Mouse (Mus musculus): Measurements from ENCODE around the gene Fem1a. TPM values are rescaled to one million over a fixed set of nuclear protein-coding genes. Genes with fewer than 3 reads are reported as not detected.
A peak's percentile ranks its signal among the peaks of the same experiment; 100 is the strongest.

Fem1a gene
- polyA plus RNA-seq, 1 experiment from 2014 or later, result 21.8 TPM

- no peak overlapping the region for H3K4me2 ChIP-seq (replicated peaks)
- WGBS, result 84% methylated on average over 3 of the region's 3 CpGs
- no peak overlapping the region for H3K27ac ChIP-seq
- no peak overlapping the region for H3K9ac ChIP-seq
- no peaks in the 10 kb centered on the region for H3K27me3 ChIP-seq (ENCODE audit: control insufficient read depth, insufficient read depth, low read length)
- DNase-seq (ENCODE audit: low spot score), result no peak
- no peak overlapping the region for H3K4me3 ChIP-seq (replicated peaks; ENCODE audit: low read length)
- H3K9me3 ChIP-seq (ENCODE audit: control insufficient read depth, low read length), result no peaks in the 10 kb centered on the region
- peaks cover 66% of the 10 kb centered on the region for H3K36me3 ChIP-seq (replicated peaks; ENCODE audit: control insufficient read depth, insufficient read depth)
- ATAC-seq (ENCODE audit: low FRiP score), result no peak
- peaks cover 30% of the 10 kb centered on the region for H3K4me1 ChIP-seq (replicated peaks; ENCODE audit: control insufficient read depth, insufficient read depth, low read length)
These were observed 6.1 kb downstream of the Fem1a start for GRCm38 (mm10) chr17:56262645-56263094.

GRCm38 (mm10) chr17:56264020-56264419 is 7.4 kb downstream of the Fem1a start:
- Histone ChIP-seq H3K27ac (no peak overlapping the region), H3K9me3 (ENCODE audit: control insufficient read depth, low read length) (no peaks in the 10 kb centered on the region), H3K4me2 (replicated peaks) (no peak overlapping the region), H3K9ac (no peak overlapping the region), H3K36me3 (replicated peaks; ENCODE audit: control insufficient read depth, insufficient read depth) (peaks cover 53% of the 10 kb centered on the region), H3K4me1 (replicated peaks; ENCODE audit: control insufficient read depth, insufficient read depth, low read length) (peaks cover 17% of the 10 kb centered on the region), H3K4me3 (replicated peaks; ENCODE audit: low read length) (no peak overlapping the region), H3K27me3 (ENCODE audit: control insufficient read depth, insufficient read depth, low read length) (no peaks in the 10 kb centered on the region)
- DNase-seq (ENCODE audit: low spot score), result peak; percentile 82
- ATAC-seq (ENCODE audit: low FRiP score), result peak; percentile 74
- WGBS, result 17% methylated on average over 8 of the region's 8 CpGs

- Histone ChIP-seq H3K4me3 (replicated peaks; ENCODE audit: low read length) (no peak overlapping the region), H3K9ac (no peak overlapping the region), H3K36me3 (replicated peaks; ENCODE audit: control insufficient read depth, insufficient read depth) (peaks cover 43% of the 10 kb centered on the region), H3K27ac (no peak overlapping the region), H3K9me3 (ENCODE audit: control insufficient read depth, low read length) (no peaks in the 10 kb centered on the region), H3K27me3 (ENCODE audit: control insufficient read depth, insufficient read depth, low read length) (no peaks in the 10 kb centered on the region), H3K4me2 (replicated peaks) (no peak overlapping the region), H3K4me1 (replicated peaks; ENCODE audit: control insufficient read depth, insufficient read depth, low read length) (peaks cover 8% of the 10 kb centered on the region)
- DNase-seq (ENCODE audit: low spot score), result no peak
- ATAC-seq (ENCODE audit: low FRiP score), result no peak
- WGBS, result 93% methylated on average over 4 of the region's 4 CpGs
These were observed 8.4 kb downstream of the Fem1a start for GRCm38 (mm10) chr17:56265011-56265410.

- WGBS, result 93% methylated on average over 3 of the region's 3 CpGs
- Histone ChIP-seq H3K9me3 (ENCODE audit: control insufficient read depth, low read length) (no peaks in the 10 kb centered on the region), H3K9ac (no peak overlapping the region), H3K4me1 (replicated peaks; ENCODE audit: control insufficient read depth, insufficient read depth, low read length) (no peaks in the 10 kb centered on the region; the same call in none of the 2 replicates), H3K36me3 (replicated peaks; ENCODE audit: control insufficient read depth, insufficient read depth) (peaks cover 35% of the 10 kb centered on the region), H3K4me2 (replicated peaks) (no peak overlapping the region), H3K4me3 (replicated peaks; ENCODE audit: low read length) (no peak overlapping the region), H3K27me3 (ENCODE audit: control insufficient read depth, insufficient read depth, low read length) (no peaks in the 10 kb centered on the region), H3K27ac (no peak overlapping the region)
- DNase-seq (ENCODE audit: low spot score) (no peak), ATAC-seq (ENCODE audit: low FRiP score) (no peak)
These were observed 9.3 kb downstream of the Fem1a start for GRCm38 (mm10) chr17:56265869-56266268.

- WGBS, result 64% methylated on average over 3 of the region's 3 CpGs
- Histone ChIP-seq H3K4me2 (replicated peaks) (no peak overlapping the region), H3K27ac (no peak overlapping the region), H3K4me3 (replicated peaks; ENCODE audit: low read length) (no peak overlapping the region), H3K4me1 (replicated peaks; ENCODE audit: control insufficient read depth, insufficient read depth, low read length) (no peaks in the 10 kb centered on the region; the same call in none of the 2 replicates), H3K36me3 (replicated peaks; ENCODE audit: control insufficient read depth, insufficient read depth) (peaks cover 31% of the 10 kb centered on the region), H3K9me3 (ENCODE audit: control insufficient read depth, low read length) (no peaks in the 10 kb centered on the region), H3K9ac (no peak overlapping the region), H3K27me3 (ENCODE audit: control insufficient read depth, insufficient read depth, low read length) (no peaks in the 10 kb centered on the region)
- ATAC-seq (ENCODE audit: low FRiP score) (no peak), DNase-seq (ENCODE audit: low spot score) (no peak)
These were observed 9.7 kb downstream of the Fem1a start for GRCm38 (mm10) chr17:56266271-56266670.

GRCm38 (mm10) chr17:56269153-56269630 is 12.6 kb downstream of the Fem1a start:
- peak overlapping the region; percentile 29 for H3K4me3 ChIP-seq (replicated peaks; ENCODE audit: low read length)
- no peaks in the 10 kb centered on the region for H3K9me3 ChIP-seq (ENCODE audit: control insufficient read depth, low read length)
- peak overlapping the region; percentile 55 for H3K9ac ChIP-seq
- H3K4me1 ChIP-seq (replicated peaks; ENCODE audit: control insufficient read depth, insufficient read depth, low read length), result no peaks in the 10 kb centered on the region; the same call in 1 of the 2 replicates
- 22% methylated on average over 12 of the region's 12 CpGs for WGBS
- DNase-seq (ENCODE audit: low spot score) (peak; percentile 83), ATAC-seq (ENCODE audit: low FRiP score) (peak; percentile 87)
- no peaks in the 10 kb centered on the region for H3K27me3 ChIP-seq (ENCODE audit: control insufficient read depth, insufficient read depth, low read length)
- H3K4me2 ChIP-seq (replicated peaks), result peak overlapping the region; percentile 56
- H3K27ac ChIP-seq, result peak overlapping the region; percentile 70
- peaks cover 11% of the 10 kb centered on the region for H3K36me3 ChIP-seq (replicated peaks; ENCODE audit: control insufficient read depth, insufficient read depth)

- DNase-seq (ENCODE audit: low spot score), result no peak
- H3K4me1 ChIP-seq (replicated peaks; ENCODE audit: control insufficient read depth, insufficient read depth, low read length), result no peaks in the 10 kb centered on the region; the same call in 1 of the 2 replicates
- peak overlapping the region; percentile 56 for H3K4me2 ChIP-seq (replicated peaks)
- peak overlapping the region; percentile 70 for H3K27ac ChIP-seq
- H3K27me3 ChIP-seq (ENCODE audit: control insufficient read depth, insufficient read depth, low read length), result no peaks in the 10 kb centered on the region
- H3K9ac ChIP-seq, result peak overlapping the region; percentile 49
- H3K36me3 ChIP-seq (replicated peaks; ENCODE audit: control insufficient read depth, insufficient read depth), result peaks cover 8% of the 10 kb centered on the region
- peak; percentile 38; the same call in 1 of the 2 replicates for ATAC-seq (ENCODE audit: low FRiP score)
- peak overlapping the region; percentile 29 for H3K4me3 ChIP-seq (replicated peaks; ENCODE audit: low read length)
- 67% methylated on average over 3 of the region's 3 CpGs for WGBS
- H3K9me3 ChIP-seq (ENCODE audit: control insufficient read depth, low read length), result no peaks in the 10 kb centered on the region
These were observed 13.1 kb downstream of the Fem1a start for GRCm38 (mm10) chr17:56269741-56270140.

- DNase-seq (ENCODE audit: low spot score), result no peak
- Histone ChIP-seq H3K9me3 (ENCODE audit: control insufficient read depth, low read length) (no peaks in the 10 kb centered on the region), H3K4me1 (replicated peaks; ENCODE audit: control insufficient read depth, insufficient read depth, low read length) (peaks cover 9% of the 10 kb centered on the region; the same call in 1 of the 2 replicates), H3K9ac (no peak overlapping the region), H3K4me2 (replicated peaks) (no peak overlapping the region), H3K36me3 (replicated peaks; ENCODE audit: control insufficient read depth, insufficient read depth) (no peaks in the 10 kb centered on the region), H3K27ac (no peak overlapping the region), H3K27me3 (ENCODE audit: control insufficient read depth, insufficient read depth, low read length) (no peaks in the 10 kb centered on the region), H3K4me3 (replicated peaks; ENCODE audit: low read length) (no peak overlapping the region)
- no peak for ATAC-seq (ENCODE audit: low FRiP score)
- 89% methylated on average over 12 of the region's 12 CpGs for WGBS
These were observed 15.1 kb downstream of the Fem1a start for GRCm38 (mm10) chr17:56271609-56272253.

GRCm38 (mm10) chr17:56272644-56273043 is 16.0 kb downstream of the Fem1a start:
- Histone ChIP-seq H3K9ac (no peak overlapping the region), H3K36me3 (replicated peaks; ENCODE audit: control insufficient read depth, insufficient read depth) (no peaks in the 10 kb centered on the region), H3K4me3 (replicated peaks; ENCODE audit: low read length) (no peak overlapping the region), H3K4me1 (replicated peaks; ENCODE audit: control insufficient read depth, insufficient read depth, low read length) (peaks cover 11% of the 10 kb centered on the region; the same call in 1 of the 2 replicates), H3K27ac (no peak overlapping the region), H3K4me2 (replicated peaks) (no peak overlapping the region), H3K27me3 (ENCODE audit: control insufficient read depth, insufficient read depth, low read length) (no peaks in the 10 kb centered on the region), H3K9me3 (ENCODE audit: control insufficient read depth, low read length) (no peaks in the 10 kb centered on the region)
- no peak for ATAC-seq (ENCODE audit: low FRiP score)
- 80% methylated on average over 3 of the region's 3 CpGs for WGBS
- no peak for DNase-seq (ENCODE audit: low spot score)

All from hindbrain, embryonic 14.5 days (tissue).